Mouse (Mus musculus) embryonic fibroblast, embryonic 13.5 days (primary cell): ENCODE measurements around the gene Chst5.

Experiments
- CTCF ChIP-seq: IDR thresholded peaks from 2 replicates; pipeline ENCODE4 v1.5.1; 2011; ENCODE audit warnings: mild to moderate bottlenecking, control low read depth, low read length, moderate library complexity, borderline replicate concordance; ENCODE audit not compliant: insufficient read depth
- POLR2A ChIP-seq: IDR thresholded peaks from 2 replicates; pipeline ENCODE4 v1.6.1; 2011; ENCODE audit warnings: low read depth, mild to moderate bottlenecking, control low read depth, low read length, moderate library complexity

DNA sequence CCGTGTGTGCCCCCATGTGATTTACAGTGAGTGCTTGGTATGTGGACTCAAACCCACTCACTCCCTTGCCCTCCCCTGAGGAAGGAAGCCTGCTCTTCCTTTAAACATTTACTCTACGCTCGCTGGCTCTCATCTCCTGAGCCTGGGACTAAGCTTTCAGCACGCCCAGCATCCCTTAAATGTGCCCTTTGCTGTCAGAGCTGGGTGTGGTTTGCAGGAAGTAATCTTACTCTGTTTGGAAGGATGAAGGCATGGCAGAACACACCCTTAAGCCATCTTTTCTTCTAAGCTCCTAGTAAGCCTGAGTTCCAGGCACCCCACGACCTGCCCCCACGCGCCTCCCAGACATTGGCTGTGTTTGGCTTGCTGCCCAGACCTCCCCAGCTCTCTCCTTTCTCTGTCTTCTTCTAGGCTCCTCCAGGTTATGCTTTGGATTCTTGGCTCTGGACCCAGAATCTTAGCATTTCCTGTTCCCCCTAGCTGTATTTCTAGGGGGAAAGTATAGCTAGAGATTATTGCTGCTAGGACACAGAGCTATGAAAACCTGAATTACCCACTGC, 22.1 kb downstream of the Chst5 start:
- TF ChIP-seq POLR2A: no peak
- no peak for TF ChIP-seq CTCF
